Mouse (Mus musculus): ENCODE measurements around the gene Cd72. TPM values are rescaled to one million over a fixed set of nuclear protein-coding genes. Genes with fewer than 3 reads are reported as not detected.

The Cd72 gene
- total and polyA plus RNA-seq, 3 experiments: 24.0 to 61.4 (median 55.9) TPM

DNA sequence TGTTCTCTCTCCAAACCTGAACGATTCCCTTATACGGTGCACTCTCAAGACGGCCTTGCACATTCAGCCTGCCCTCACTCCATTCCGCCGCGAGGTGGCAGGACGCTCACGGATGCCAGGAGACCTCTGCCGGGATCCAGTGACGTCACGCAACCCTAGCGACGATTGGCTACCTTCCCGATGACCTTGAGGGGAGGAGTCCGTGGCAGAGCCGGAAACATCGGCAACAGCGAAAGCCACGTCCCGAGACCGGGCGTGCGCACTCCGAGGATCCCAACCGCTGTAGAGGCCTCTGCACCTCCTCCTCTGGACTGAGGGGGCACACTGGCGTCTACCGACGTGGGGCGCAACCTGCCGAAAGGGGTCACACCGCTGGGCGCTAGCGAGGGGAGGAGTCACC is 12.4 kb downstream of the Cd72 start:
- dilution Hi-C loops (cut with MboI; ENCODE audit: extremely low pct_ligation_motif_present, extremely low pct_unique_long_range_greater_than_20kb, low sequenced_read_pairs) (no loop called here), in situ Hi-C loops (cut with MboI; ENCODE audit: low pct_ligation_motif_present, low pct_unique_long_range_greater_than_20kb, low sequenced_read_pairs) (loop anchor here (5.0 kb wide), 1 partner anchor 40 kb away; the partner anchor contains the start of gene Sit1)
- TF ChIP-seq ELF1 (IDR thresholded peaks at IDR 0.05; ENCODE audit: low read depth, low read length): peak; percentile 88
- TF ChIP-seq RCOR1 (conservative IDR thresholded peaks at IDR 0.05; ENCODE audit: low read depth, low read length): no peak
- peak; percentile 59; the same call in 1 of the 2 replicates for TF ChIP-seq SIN3A (IDR thresholded peaks at IDR 0.05; ENCODE audit: low read length)
- no peak for TF ChIP-seq USF1 (IDR thresholded peaks at IDR 0.05; ENCODE audit: low read depth, low read length)
- TF ChIP-seq NRF1 (IDR thresholded peaks at IDR 0.05; ENCODE audit: low read depth, low read length): peak; percentile 80
- TF ChIP-seq E2F4 (IDR thresholded peaks at IDR 0.05; ENCODE audit: insufficient replicate concordance, low read depth, low read length): no peak
- peak; percentile 73 to 95 for TF ChIP-seq CTCF (conservative IDR thresholded peaks at IDR 0.05 in 1 of 2, IDR thresholded peaks at IDR 0.05 in 1 of 2; ENCODE audit: low read depth in 2 of 2, low read length in 2 of 2)
- no peak for TF ChIP-seq MAX (IDR thresholded peaks at IDR 0.05; ENCODE audit: low read length)
- peak; percentile 92 for TF ChIP-seq RAD21 (IDR thresholded peaks at IDR 0.05; ENCODE audit: low read depth, low read length)
- TF ChIP-seq TBP (conservative IDR thresholded peaks at IDR 0.05; ENCODE audit: low read depth, low read length): peak; percentile 74; the same call in 1 of the 2 replicates
- no peak for TF ChIP-seq MXI1 (IDR thresholded peaks at IDR 0.05; ENCODE audit: low read depth, low read length)
- no peak for TF ChIP-seq ZMIZ1 (IDR thresholded peaks at IDR 0.05; ENCODE audit: low read depth, low read length)
- no peak for TF ChIP-seq IRF4 (IDR thresholded peaks at IDR 0.05; ENCODE audit: low read depth, low read length)
- TF ChIP-seq SMC3 (IDR thresholded peaks at IDR 0.05; ENCODE audit: low read depth, low read length): peak; percentile 98
- no peak; the same call in 1 of the 2 replicates for TF ChIP-seq MYC (IDR thresholded peaks at IDR 0.05; ENCODE audit: low read depth, low read length)
- TF ChIP-seq CHD1 (IDR thresholded peaks at IDR 0.05; ENCODE audit: low read depth, low read length): no peak
- TF ChIP-seq ZC3H11A (IDR thresholded peaks at IDR 0.05; ENCODE audit: low read depth, low read length): no peak; the same call in 1 of the 2 replicates
- peak; percentile 63 for TF ChIP-seq TCF12 (IDR thresholded peaks at IDR 0.05; ENCODE audit: low read depth, low read length)
- no peak for TF ChIP-seq GABPA (IDR thresholded peaks at IDR 0.05; ENCODE audit: insufficient replicate concordance, low read depth, low read length)
- TF ChIP-seq USF2 (conservative IDR thresholded peaks at IDR 0.05; ENCODE audit: low read depth, low read length): no peak
- no peak for TF ChIP-seq POLR2AphosphoS2 (IDR thresholded peaks at IDR 0.05; ENCODE audit: low read depth, low read length)
- no peak for TF ChIP-seq KAT2A (IDR thresholded peaks at IDR 0.05; ENCODE audit: insufficient replicate concordance, low read length)
- TF ChIP-seq POLR2A (IDR thresholded peaks at IDR 0.05; ENCODE audit: low read depth, low read length): peak; percentile 71
- TF ChIP-seq JUND (conservative IDR thresholded peaks at IDR 0.05; ENCODE audit: low read depth, low read length): no peak; the same call in 1 of the 2 replicates
- TF ChIP-seq PAX5 (IDR thresholded peaks at IDR 0.05; ENCODE audit: low read length): no peak
- no peak for TF ChIP-seq CHD2 (IDR thresholded peaks at IDR 0.05; ENCODE audit: low read length)
- TF ChIP-seq HCFC1 (IDR thresholded peaks at IDR 0.05; ENCODE audit: low read depth, low read length): peak; percentile 61
- TF ChIP-seq JUN (IDR thresholded peaks at IDR 0.05; ENCODE audit: insufficient read depth, low read depth, low read length): no peak
- no peak for TF ChIP-seq UBTF (IDR thresholded peaks at IDR 0.05; ENCODE audit: low read depth, low read length)
- TF ChIP-seq MAZ (IDR thresholded peaks at IDR 0.05; ENCODE audit: low read depth, low read length): peak; percentile 69; the same call in 1 of the 2 replicates
- peak; percentile 48 for TF ChIP-seq NELFE (IDR thresholded peaks at IDR 0.05; ENCODE audit: low read depth, low read length)
- TF ChIP-seq ZKSCAN1 (IDR thresholded peaks at IDR 0.05; ENCODE audit: borderline replicate concordance, low read depth, low read length): no peak
- no peak for TF ChIP-seq ZNF384 (IDR thresholded peaks at IDR 0.05; ENCODE audit: low read depth, low read length)
- TF ChIP-seq MEF2A (IDR thresholded peaks at IDR 0.05; ENCODE audit: borderline replicate concordance, low read depth, low read length): no peak; the same call in 1 of the 2 replicates
- TF ChIP-seq MAFK (IDR thresholded peaks at IDR 0.05; ENCODE audit: insufficient replicate concordance, low read length): no peak
- TF ChIP-seq ETS1 (conservative IDR thresholded peaks at IDR 0.05; ENCODE audit: low read depth, low read length): no peak
- no peak for TF ChIP-seq EP300 (IDR thresholded peaks at IDR 0.05; ENCODE audit: low read length)
- TF ChIP-seq BHLHE40 (IDR thresholded peaks at IDR 0.05; ENCODE audit: low read depth, low read length): peak; percentile 64
- peaks cover 4 to 10% of the 10 kb centered on the region in 2 experiments; a peak in 3 of 4 replicates for H3K4me1 ChIP-seq (ENCODE audit: control insufficient read depth in 1 of 2, insufficient read depth in 2 of 2)
- peak; percentile 99 for DNase-seq (ENCODE audit: extremely low read depth)
- H3K36me3 ChIP-seq (replicated peaks in 1 of 2; ENCODE audit: control insufficient read depth in 1 of 2, insufficient read depth in 1 of 2, low read length in 1 of 2): peaks cover 4 to 26% of the 10 kb centered on the region in 2 experiments
- H3K79me2 ChIP-seq (replicated peaks; ENCODE audit: control insufficient read depth, extremely low read depth, insufficient read depth, poor library complexity, severe bottlenecking): no peaks in the 10 kb centered on the region
- peak overlapping the region; percentile 83 for H3K9ac ChIP-seq (ENCODE audit: insufficient read depth, low read depth)
- peak overlapping the region; percentile 21; the same call in 1 of the 2 replicates for H3K27ac ChIP-seq (ENCODE audit: insufficient read depth, low read depth)
- H3K27me3 ChIP-seq (replicated peaks): peaks cover 10% of the 10 kb centered on the region
- no peaks in the 10 kb centered on the region for H3K9me3 ChIP-seq (replicated peaks; ENCODE audit: low read length)
- peak overlapping the region; percentile 64 to 70 (median 65) for H3K4me3 ChIP-seq (replicated peaks in 1 of 3; ENCODE audit: low read depth in 2 of 3, low read length in 2 of 3, poor library complexity in 1 of 3)
- peak overlapping the region; percentile 88 for H3K4me2 ChIP-seq (ENCODE audit: insufficient read depth, low read depth, poor library complexity, severe bottlenecking)
